8 mouse cellular contexts compared by ENCODE assay signal in the genomic region with DNA sequence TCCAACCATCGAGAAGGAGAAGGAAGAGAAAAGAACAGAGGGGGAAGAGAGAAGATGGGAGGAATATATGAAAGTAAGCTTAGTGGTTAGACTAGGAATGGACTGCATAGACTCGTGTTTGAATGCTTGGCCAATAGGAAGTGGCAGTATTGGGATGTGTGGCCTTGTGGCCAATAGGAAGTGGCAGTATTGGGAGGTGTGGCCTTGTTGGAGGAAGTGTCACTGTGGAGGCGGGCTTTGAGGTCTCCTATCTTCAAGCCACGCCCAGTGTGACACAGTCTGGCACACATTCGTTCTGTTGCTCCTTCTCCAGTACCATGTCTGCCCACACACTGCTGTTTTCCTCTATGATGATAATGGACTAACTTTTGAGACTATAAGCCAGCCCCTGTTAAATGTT. TPM values are rescaled to one million over a fixed set of nuclear protein-coding genes. Genes with fewer than 3 reads are reported as not detected.
DNase-seq lines count a peak whose midpoint lies in the region; ATAC-seq and TF ChIP-seq lines count a peak whose summit lies in the region.
"Had no signal": no experiment of that assay in that cellular context is flagged by ENCODE, and none has a peak within 500 bp of the region (broad histone marks: within the 10 kb centered on the region; RNA-seq: fewer than 3 reads in every experiment).

No protein-coding gene starts in this region.

- H3K9me3 ChIP-seq in ES-E14 (ENCODE audit: control insufficient read depth, insufficient read depth, low read depth, low read length): no peaks in the 10 kb centered on the region
- no peaks in the 10 kb centered on the region for H3K9me3 ChIP-seq in midbrain, embryonic 15.5 days
- H3K9me3 ChIP-seq: heart, embryonic 15.5 days had no signal

- H3K4me1 ChIP-seq in ES-E14 (ENCODE audit: control insufficient read depth in 2 of 2, insufficient read depth in 2 of 2, low read length in 2 of 2, poor library complexity in 1 of 2): no peaks in the 10 kb centered on the region
- no peaks in the 10 kb centered on the region for H3K4me1 ChIP-seq in midbrain, embryonic 15.5 days
- H3K4me1 ChIP-seq: heart, embryonic 15.5 days had no signal

- no peak overlapping the region for H3K9ac ChIP-seq in ES-E14 (ENCODE audit: insufficient read depth, low read depth, low read length, poor library complexity, severe bottlenecking)
- H3K9ac ChIP-seq in midbrain, embryonic 15.5 days: no peak overlapping the region
- H3K9ac ChIP-seq: heart, embryonic 15.5 days had no signal

- 80% methylated on average over 5 of the region's 5 CpGs for WGBS in midbrain, embryonic 15.5 days

- DNase-seq in layer of hippocampus, adult 9-11 months: peak; percentile 46
- DNase-seq in layer of hippocampus, adult 11-12 months (ENCODE audit: low spot score): no peak
- DNase-seq in ES-E14 (ENCODE audit: low read depth, low spot score): peak; percentile 47
- peak; percentile 68 for DNase-seq in c-Kit-positive CD71-positive TER-119-negative erythroid progenitor cells, embryonic 14.5 days (ENCODE audit: low read depth)
- no peak for DNase-seq in layer of hippocampus, adult 9-10 months (ENCODE audit: low spot score)

- H3K27me3 ChIP-seq in midbrain, embryonic 15.5 days (replicated peaks): no peaks in the 10 kb centered on the region
- H3K27me3 ChIP-seq: heart, embryonic 15.5 days had no signal

- H3K36me3 ChIP-seq in ES-E14 (ENCODE audit: control insufficient read depth, insufficient read depth, low read length, poor library complexity, severe bottlenecking): peaks cover 14% of the 10 kb centered on the region
- peaks cover 9% of the 10 kb centered on the region; the same call in 1 of the 2 replicates for H3K36me3 ChIP-seq in midbrain, embryonic 15.5 days (replicated peaks)

- H3K27ac ChIP-seq in ES-E14 (ENCODE audit: insufficient read depth, low read depth, low read length, poor library complexity, severe bottlenecking): no peak overlapping the region
- no peak overlapping the region for H3K27ac ChIP-seq in midbrain, embryonic 15.5 days
- H3K27ac ChIP-seq: heart, embryonic 15.5 days had no signal

- no peak overlapping the region for H3K4me3 ChIP-seq in ES-E14 (ENCODE audit: insufficient read depth in 1 of 2, low read depth in 1 of 2, low read length in 2 of 2, poor library complexity in 1 of 2, severe bottlenecking in 1 of 2)
- no peak overlapping the region for H3K4me3 ChIP-seq in midbrain, embryonic 15.5 days
- H3K4me3 ChIP-seq: heart, embryonic 15.5 days had no signal

- peak; percentile 58; the same call in 1 of the 2 replicates for ATAC-seq in midbrain, embryonic 15.5 days (replicated peaks)
- no peak for ATAC-seq in activated CD4-positive, CD25-positive, alpha-beta regulatory T cell, adult 4 months

- in situ Hi-C loops in ES-E14 (cut with MboI; ENCODE audit: low sequenced_read_pairs in 2 of 2, unreplicated experiment in 2 of 2): no loop called here

- no peak overlapping the region for H3K4me2 ChIP-seq in midbrain, embryonic 15.5 days
- H3K4me2 ChIP-seq: heart, embryonic 15.5 days had no signal

TF ChIP-seq in ES-E14, 5 proteins besides CTCF, POLR2A, EP300 and RAD21:
- no peak for TF ChIP-seq HCFC1 (IDR thresholded peaks at IDR 0.05; ENCODE audit: borderline replicate concordance, insufficient read depth, low read length)
- TF ChIP-seq CHD2 (IDR thresholded peaks at IDR 0.05; ENCODE audit: low read depth, low read length): peak; percentile 74
- TF ChIP-seq MAFK (IDR thresholded peaks at IDR 0.05; ENCODE audit: insufficient read depth, low read depth, low read length): no peak
- no peak for TF ChIP-seq ZNF384 (IDR thresholded peaks at IDR 0.05; ENCODE audit: low read depth, low read length)
- no peak for TF ChIP-seq ZC3H11A (IDR thresholded peaks at IDR 0.05; ENCODE audit: borderline replicate concordance, low read depth, low read length)

RNA-seq across cellular contexts. Expression of a gene that starts 7.3 kb away (rescaled TPM):
- total RNA-seq in ES-E14 (2012; rRNA removed): 1.3 and 1.4 TPM in 2 replicates
- 3.7 and 3.8 TPM in 2 replicates for polyA plus RNA-seq in midbrain, embryonic 15.5 days (2015; fragmentation: Nextera tagmentation; extraction: Ambion mirVana)
- polyA plus RNA-seq in activated CD4-positive, CD25-positive, alpha-beta regulatory T cell, adult 4 months (2017; shearing (Covaris generic)): not detected

RNA-seq across cellular contexts. Expression of a gene that starts 27.6 kb away (rescaled TPM):
- 275 and 332 TPM in 2 replicates for total RNA-seq in ES-E14 (2012; rRNA removed)
- 24.2 and 27.1 TPM in 2 replicates for polyA plus RNA-seq in midbrain, embryonic 15.5 days (2015; fragmentation: Nextera tagmentation; extraction: Ambion mirVana)
- 10 to 100 TPM; 19.3 to 20.7 TPM for polyA plus RNA-seq in activated CD4-positive, CD25-positive, alpha-beta regulatory T cell, adult 4 months (2017; shearing (Covaris generic))

Comparison
In these comparisons a context has a peak if more than half of its experiments do, and no peak if none do; other contexts are left out.
1. DNase-seq: peak in layer of hippocampus, adult 9-11 months (single experiment), ES-E14 (single experiment) and c-Kit-positive CD71-positive TER-119-negative erythroid progenitor cells, embryonic 14.5 days (single experiment); none in layer of hippocampus, adult 11-12 months (single experiment) and layer of hippocampus, adult 9-10 months (single experiment).